Mouse (Mus musculus): ENCODE measurements at regions not wholly inside any gene's neighbourhood (a gene's known extent, or its start where the extent isn't known, plus 50 kb on each side); places are given as distances from the start of the nearest gene placed in this dataset.
"Not testable (repeated sequence)": the region's sequence is repeated elsewhere in the genome, so short reads cannot be mapped to it uniquely, and the experiment has no call there.

DNA sequence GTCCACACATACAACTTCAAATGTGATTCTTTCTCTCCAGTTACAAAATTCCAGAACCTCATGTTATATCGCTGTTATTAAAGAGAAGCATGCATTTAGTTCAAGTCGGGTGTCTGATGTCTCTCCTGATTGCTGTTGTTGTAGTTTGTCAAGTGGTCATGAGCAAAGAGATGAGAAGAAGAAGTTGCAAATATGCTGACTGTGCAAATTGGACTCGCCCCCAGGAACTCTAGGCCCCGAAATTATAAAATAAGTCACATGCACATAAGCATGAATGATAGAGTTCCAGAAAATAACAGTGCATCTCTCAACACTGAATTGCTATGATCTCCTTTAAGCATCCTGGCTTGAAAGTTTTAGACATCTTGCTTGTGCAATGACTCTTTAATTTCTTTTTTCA, 53.3 kb downstream of the Kif2b start:
- no peak for ATAC-seq (ENCODE audit: low TSS enrichment)

- ATAC-seq (ENCODE audit: low TSS enrichment): no peak
Measured at GRCm38 (mm10) chr11:91479236-91479635, 98.1 kb downstream of the Kif2b start.

- ATAC-seq (ENCODE audit: low TSS enrichment): no peak
Measured at GRCm38 (mm10) chr11:91463578-91464401, 113.6 kb downstream of the Kif2b start.

GRCm38 (mm10) chr11:91461946-91462345, 115.4 kb downstream of the Kif2b start:
- ATAC-seq (ENCODE audit: low TSS enrichment): no peak

GRCm38 (mm10) chr11:91442361-91442760, 135.0 kb downstream of the Kif2b start:
- peak; percentile 99 for ATAC-seq (ENCODE audit: low TSS enrichment)

DNA sequence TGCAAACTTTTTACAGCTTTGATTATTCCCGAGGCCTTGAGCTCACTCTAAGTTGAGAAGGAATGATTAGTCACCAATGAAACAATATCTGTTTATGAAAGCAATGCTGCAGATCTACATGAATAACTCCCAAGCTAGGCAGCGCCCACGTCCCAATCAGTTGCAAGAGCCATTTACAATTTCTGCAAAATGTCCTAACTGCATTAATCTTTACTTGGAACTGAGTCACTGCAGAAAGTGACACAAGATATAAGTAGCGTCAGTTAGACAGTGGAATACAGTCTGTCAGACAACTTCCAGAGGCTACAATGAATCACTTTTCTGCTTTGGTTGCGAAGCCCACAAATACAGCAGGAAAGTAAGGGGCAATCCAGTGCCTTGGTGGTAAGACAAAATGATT, 145.2 kb downstream of the Kif2b start:
- peak; percentile 77 for ATAC-seq (ENCODE audit: low TSS enrichment)

GRCm38 (mm10) chr11:91426731-91427130, 150.6 kb downstream of the Kif2b start:
- ATAC-seq (ENCODE audit: low TSS enrichment): peak; percentile 90

GRCm38 (mm10) chr11:91387172-91387571, 190.2 kb downstream of the Kif2b start:
- no peak for ATAC-seq (ENCODE audit: low TSS enrichment)

GRCm38 (mm10) chr11:91357029-91357428, 220.3 kb downstream of the Kif2b start:
- ATAC-seq (ENCODE audit: low TSS enrichment): no peak

- no peak for ATAC-seq (ENCODE audit: low TSS enrichment)
Measured at GRCm38 (mm10) chr11:91342629-91343028, 234.7 kb downstream of the Kif2b start.

- no peak for ATAC-seq (ENCODE audit: low TSS enrichment)
Measured at GRCm38 (mm10) chr11:91333056-91333455, 244.3 kb downstream of the Kif2b start.

- ATAC-seq (ENCODE audit: low TSS enrichment): no peak
Measured at GRCm38 (mm10) chr11:91327543-91327942, 249.8 kb downstream of the Kif2b start.

DNA sequence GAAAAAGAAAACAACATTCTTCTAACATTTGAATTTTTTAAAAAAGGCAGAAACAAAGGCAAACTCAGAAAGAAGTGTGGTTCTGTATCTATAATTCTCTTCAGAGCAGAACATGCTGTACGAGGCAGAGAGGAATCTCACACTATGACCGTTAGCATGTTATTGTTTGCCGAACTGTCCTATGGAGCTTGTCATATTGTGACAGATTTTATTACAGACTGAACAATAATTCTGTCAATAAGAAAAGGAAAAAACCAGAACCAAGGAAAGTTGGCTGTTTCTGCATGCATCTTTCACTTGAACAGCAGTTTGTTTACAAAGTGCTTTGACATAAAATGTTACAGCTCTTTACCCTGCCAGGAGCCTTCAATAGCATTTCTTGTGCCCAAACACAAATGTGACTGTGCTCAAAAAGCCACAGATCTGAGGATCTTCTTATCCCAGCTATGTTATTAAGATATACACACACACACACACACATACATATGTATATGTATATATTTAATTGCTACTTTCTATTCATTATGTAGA, 267.1 kb downstream of the Kif2b start:
- no peak for ATAC-seq (ENCODE audit: low TSS enrichment)

DNA sequence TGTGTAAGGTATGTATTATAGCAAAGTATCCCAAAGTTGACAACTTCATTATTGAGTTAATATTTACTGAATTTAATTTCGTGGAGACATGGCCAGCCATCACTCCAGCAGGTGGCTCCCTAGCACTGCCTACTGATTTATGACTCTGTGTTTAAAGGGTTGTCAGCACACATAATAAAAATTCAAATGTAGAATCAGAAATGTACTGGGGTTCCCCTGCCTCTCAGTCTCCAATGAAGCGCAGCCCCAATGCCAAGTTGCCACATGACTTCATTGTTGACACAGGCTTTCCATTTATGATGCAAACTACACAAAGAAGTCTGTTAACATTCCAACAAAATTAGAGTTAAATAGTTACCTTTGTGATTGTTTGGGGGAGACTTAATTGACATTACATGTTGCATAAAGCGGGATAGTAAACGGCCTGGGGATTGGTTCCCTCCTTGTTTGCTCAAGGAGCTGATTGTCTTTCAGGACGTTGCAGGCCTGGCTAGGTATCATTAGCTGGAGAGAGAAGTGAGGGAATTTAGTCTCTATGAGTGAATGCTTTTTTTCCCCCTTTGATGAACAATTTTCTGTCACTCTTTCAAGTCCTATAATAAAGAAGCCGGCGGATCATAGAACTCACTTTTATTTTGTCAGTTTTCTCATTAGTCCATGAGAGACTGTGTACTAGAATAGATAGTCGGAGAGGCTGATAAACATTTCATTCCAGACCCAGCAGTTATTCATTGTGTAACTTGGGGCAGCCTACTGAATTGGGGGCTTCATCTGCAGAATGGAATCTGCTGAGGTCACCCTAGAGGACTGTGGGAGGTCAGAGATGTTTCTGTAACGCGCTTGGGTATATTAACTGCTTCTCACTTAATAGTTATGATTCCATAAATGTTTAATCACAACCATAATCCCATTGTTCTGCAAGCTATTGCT, 287.9 kb downstream of the Kif2b start:
- ATAC-seq (ENCODE audit: low TSS enrichment): peak; percentile 50; the same call in 1 of the 2 replicates

DNA sequence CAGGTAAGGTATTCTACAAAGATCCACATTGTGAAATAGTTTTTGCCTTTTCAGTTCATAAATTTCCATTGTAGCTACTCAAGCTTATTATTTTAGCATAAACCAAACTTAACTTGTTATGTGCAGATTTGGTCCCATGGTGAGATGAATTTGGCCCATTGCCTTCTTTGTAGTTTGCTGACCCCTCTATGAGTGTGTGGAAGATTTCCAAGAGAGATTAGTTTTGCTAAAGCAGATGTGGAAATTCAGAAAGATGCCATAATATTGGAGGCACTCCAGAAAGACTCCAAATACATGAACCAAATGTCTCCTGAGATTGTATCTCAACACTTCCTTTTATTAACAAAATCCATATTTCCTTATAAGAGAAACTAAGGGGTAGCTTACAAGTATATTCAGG, 291.0 kb downstream of the Kif2b start:
- ATAC-seq (ENCODE audit: low TSS enrichment): no peak

DNA sequence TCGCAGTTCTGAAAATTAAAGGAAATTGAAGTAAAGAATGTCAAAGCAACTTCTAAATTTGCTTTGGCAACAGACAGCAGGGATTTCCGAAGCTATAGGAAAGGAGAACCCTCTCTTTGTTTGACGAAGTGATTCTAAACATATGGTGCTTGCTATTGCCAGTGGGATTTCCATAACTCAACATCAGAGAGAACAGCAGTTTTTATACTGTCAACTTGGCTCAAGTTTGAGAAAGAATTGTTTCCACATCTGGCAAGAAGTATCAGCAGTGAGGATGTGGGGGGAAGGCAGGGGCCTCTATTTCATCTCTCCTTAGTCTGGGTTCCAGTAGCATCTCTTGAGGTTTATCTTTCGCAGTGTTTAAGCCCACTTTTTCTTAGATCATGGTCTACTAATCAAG, 315.1 kb downstream of the Kif2b start:
- ATAC-seq (ENCODE audit: low TSS enrichment): no peak

- ATAC-seq (ENCODE audit: low TSS enrichment): not testable (repeated sequence)
Measured at GRCm38 (mm10) chr11:91242061-91242460, 335.3 kb downstream of the Kif2b start.

- ATAC-seq (ENCODE audit: low TSS enrichment): no peak
Measured at GRCm38 (mm10) chr11:91216158-91216557, 361.2 kb downstream of the Kif2b start.

DNA sequence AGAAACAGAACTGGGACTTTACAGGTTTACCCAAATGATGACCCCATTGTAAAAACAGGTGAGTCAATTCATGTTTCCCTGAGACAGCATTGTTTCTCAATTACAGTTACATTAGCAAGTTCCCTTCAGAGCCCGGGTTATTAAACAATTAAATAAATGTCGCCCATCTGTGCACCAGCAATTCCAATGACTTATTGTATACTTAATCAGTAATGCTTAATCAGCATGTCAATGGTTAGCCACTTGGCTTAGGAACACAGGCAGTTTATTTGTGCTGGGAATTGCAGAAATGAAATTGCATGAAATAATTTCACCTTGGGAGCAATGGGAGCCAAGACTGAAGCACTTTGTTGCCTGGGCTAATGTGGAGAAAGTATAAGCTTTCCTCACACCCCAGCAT, 364.3 kb downstream of the Kif2b start:
- no peak for ATAC-seq (ENCODE audit: low TSS enrichment)

GRCm38 (mm10) chr11:91206470-91206869, 370.9 kb downstream of the Kif2b start:
- no peak for ATAC-seq (ENCODE audit: low TSS enrichment)

GRCm38 (mm10) chr11:91204416-91204815, 372.9 kb downstream of the Kif2b start:
- ATAC-seq (ENCODE audit: low TSS enrichment): no peak

DNA sequence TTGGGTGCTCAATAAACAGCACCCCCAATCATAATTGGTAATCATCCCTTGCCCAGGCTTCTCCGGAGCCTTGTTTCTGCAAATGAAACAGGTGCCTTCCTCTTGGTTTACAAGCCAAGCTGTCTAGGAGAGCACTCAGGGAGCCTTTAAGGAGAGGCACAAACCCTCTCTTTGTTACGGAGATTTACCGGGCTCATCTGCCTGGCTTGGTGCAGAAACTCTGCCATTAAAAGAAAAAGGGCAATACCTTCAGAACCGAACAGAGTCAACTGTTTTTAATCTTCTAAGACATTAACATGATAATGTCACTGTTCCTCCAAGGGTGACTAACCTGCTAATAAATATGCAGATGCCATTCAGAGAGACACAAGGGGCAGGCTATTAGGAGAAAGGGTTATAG, 380.5 kb downstream of the Kif2b start:
- ATAC-seq (ENCODE audit: low TSS enrichment): no peak

Measured in frontal cortex, adult (tissue).